Mouse (Mus musculus): ENCODE data around the gene Il2rb. TPM values are rescaled to one million over a fixed set of nuclear protein-coding genes. Genes with fewer than 3 reads are reported as not detected.

The Il2rb gene
- polyA plus RNA-seq, 1 experiment from 2014 or later, result not detected

DNA sequence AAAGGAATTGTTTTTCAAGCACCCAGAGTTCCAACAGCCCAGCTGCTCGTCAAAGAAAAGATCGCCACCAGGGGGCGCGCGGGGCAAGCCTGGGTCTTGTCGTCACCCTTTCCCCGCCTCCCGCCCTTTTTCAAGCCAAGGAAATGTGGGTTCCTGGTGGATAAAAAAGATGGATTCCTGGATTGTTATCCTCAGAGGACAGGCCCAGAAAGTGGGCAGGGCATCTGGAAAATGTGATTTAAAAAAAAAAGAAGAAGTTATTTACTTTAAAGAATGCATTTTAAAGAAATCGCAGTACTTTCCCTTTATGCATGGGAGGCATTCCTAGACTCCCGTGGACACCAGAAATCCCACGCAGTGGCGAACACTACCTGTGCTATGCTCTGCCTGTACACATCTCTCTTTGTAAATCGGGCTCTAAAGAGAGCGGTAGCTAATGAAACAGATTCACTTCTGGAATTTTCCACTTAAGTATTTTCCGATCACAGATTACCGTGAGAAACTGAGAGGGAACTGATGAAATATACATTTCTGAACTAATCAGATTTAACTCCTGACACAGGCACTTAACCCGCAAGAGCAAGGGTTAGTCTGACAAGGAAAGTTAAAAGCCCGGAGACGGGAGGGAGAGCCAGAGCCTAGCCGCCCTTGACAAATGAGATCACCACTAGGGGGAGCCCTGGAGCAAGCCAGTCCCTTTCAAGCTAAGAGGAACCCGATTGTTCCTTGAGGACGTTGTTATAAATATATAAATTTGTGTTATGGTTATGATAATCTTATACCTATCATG, 47.1 kb downstream of the Il2rb start:
- peak overlapping the region; percentile 64 for H3K4me2 ChIP-seq (ENCODE audit: low read depth, severe bottlenecking)
- DNase-seq (ENCODE audit: low spot score), result peak; percentile 99
- H3K27me3 ChIP-seq (ENCODE audit: control insufficient read depth, insufficient read depth, low read length), result no peaks in the 10 kb centered on the region
- peak overlapping the region; percentile 9; the same call in 1 of the 2 replicates for H3K4me3 ChIP-seq (ENCODE audit: low read depth, low read length)
- no peaks in the 10 kb centered on the region for H3K4me1 ChIP-seq (ENCODE audit: control insufficient read depth, insufficient read depth, low read length)
- H3K27ac ChIP-seq (replicated peaks; ENCODE audit: low read depth, low read length), result peak overlapping the region; percentile 38; the same call in 1 of the 2 replicates
- H3K36me3 ChIP-seq (ENCODE audit: control insufficient read depth, insufficient read depth, low read length), result no peaks in the 10 kb centered on the region
- H3K9me3 ChIP-seq (ENCODE audit: control insufficient read depth, low read length), result no peaks in the 10 kb centered on the region
- peak overlapping the region; percentile 49 for H3K9ac ChIP-seq (ENCODE audit: low read length)
- no peak for ATAC-seq (ENCODE audit: insufficient number of reproducible peaks, low FRiP score, low TSS enrichment, low read depth)
- WGBS, result 2% methylated on average over 22 of the region's 22 CpGs

DNA sequence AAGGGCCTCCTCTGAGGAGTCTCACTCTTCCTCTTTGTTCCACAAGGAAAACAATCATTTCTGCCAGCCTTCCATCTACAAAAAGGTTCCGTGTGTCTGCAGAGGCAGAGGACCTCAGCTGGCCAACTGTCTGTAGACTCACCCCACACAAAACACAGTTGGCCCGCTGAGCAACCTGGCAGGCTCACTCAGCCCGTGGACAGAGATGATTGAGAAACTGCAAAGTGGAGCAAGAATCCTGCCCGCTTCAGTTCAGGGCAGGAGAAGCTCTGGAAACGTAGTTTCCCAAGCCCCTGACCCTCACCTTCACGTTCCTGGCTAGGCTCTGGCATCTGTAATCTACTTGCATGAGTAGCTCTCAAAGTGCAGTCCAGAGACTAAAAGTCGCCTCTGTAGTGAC, 48.0 kb downstream of the Il2rb start:
- DNase-seq (ENCODE audit: low spot score) (no peak), ATAC-seq (ENCODE audit: insufficient number of reproducible peaks, low FRiP score, low TSS enrichment, low read depth) (no peak)
- no peaks in the 10 kb centered on the region for H3K36me3 ChIP-seq (ENCODE audit: control insufficient read depth, insufficient read depth, low read length)
- no peaks in the 10 kb centered on the region for H3K9me3 ChIP-seq (ENCODE audit: control insufficient read depth, low read length)
- H3K27ac ChIP-seq (replicated peaks; ENCODE audit: low read depth, low read length), result no peak overlapping the region
- H3K4me1 ChIP-seq (ENCODE audit: control insufficient read depth, insufficient read depth, low read length), result no peaks in the 10 kb centered on the region
- no peak overlapping the region for H3K4me3 ChIP-seq (ENCODE audit: low read depth, low read length)
- H3K27me3 ChIP-seq (ENCODE audit: control insufficient read depth, insufficient read depth, low read length), result no peaks in the 10 kb centered on the region
- no peak overlapping the region for H3K4me2 ChIP-seq (ENCODE audit: low read depth, severe bottlenecking)
- peak overlapping the region; percentile 27; the same call in 1 of the 2 replicates for H3K9ac ChIP-seq (ENCODE audit: low read length)
- 49% methylated on average over 7 of the region's 7 CpGs for WGBS

DNA sequence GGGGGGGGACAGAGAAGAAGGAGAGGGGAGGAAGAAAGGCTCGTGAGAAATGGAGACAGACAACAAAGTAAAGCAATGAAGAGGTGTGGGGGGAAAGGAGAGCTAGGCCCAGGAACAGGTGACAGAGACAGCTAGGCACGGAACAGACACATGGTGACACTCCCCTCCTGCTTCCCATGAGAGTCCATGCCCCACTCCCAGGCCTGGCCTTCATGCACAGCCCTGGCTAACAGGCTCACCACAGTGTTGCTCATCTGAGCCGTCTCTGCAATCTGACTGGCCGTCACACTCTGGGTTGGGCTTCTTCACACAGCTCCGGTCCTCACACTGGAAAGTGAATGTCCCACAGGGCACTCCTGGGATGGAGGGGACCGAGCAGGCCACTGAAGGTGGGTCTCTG, 51.2 kb downstream of the Il2rb start:
- H3K9ac ChIP-seq (ENCODE audit: low read length), result no peak overlapping the region
- no peak overlapping the region for H3K4me2 ChIP-seq (ENCODE audit: low read depth, severe bottlenecking)
- 46% methylated on average over 6 of the region's 6 CpGs for WGBS

DNA sequence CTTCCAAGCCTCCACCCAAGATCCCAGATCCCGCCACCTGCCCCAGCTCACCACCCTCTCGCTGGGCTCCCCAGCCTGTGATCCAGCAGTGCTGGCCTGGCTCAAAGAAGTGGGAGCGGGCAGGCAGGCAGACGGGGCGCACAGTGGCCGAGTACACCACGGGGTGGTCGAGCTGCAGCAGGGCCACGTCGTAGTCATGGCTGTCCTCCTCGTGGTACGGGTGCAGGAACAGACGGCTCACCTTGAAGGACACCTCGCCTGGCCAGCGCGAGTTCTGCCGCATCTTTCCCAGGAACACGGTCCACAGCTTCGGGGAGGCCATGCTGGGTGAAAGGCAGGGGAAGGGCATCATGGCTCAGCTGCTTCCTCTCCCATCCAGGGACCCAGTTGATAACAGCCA, 52.8 kb downstream of the Il2rb start:
- no peak overlapping the region for H3K27ac ChIP-seq (replicated peaks; ENCODE audit: low read depth, low read length)
- H3K4me1 ChIP-seq (ENCODE audit: control insufficient read depth, insufficient read depth, low read length), result peaks cover 7% of the 10 kb centered on the region
- no peak overlapping the region for H3K4me3 ChIP-seq (ENCODE audit: low read depth, low read length)
- no peak overlapping the region for H3K9ac ChIP-seq (ENCODE audit: low read length)
- no peaks in the 10 kb centered on the region for H3K9me3 ChIP-seq (ENCODE audit: control insufficient read depth, low read length)
- DNase-seq (ENCODE audit: low spot score) (no peak), ATAC-seq (ENCODE audit: insufficient number of reproducible peaks, low FRiP score, low TSS enrichment, low read depth) (no peak)
- no peaks in the 10 kb centered on the region for H3K27me3 ChIP-seq (ENCODE audit: control insufficient read depth, insufficient read depth, low read length)
- 84% methylated on average over 19 of the region's 19 CpGs for WGBS
- H3K36me3 ChIP-seq (ENCODE audit: control insufficient read depth, insufficient read depth, low read length), result no peaks in the 10 kb centered on the region
- H3K4me2 ChIP-seq (ENCODE audit: low read depth, severe bottlenecking), result no peak overlapping the region

More for the DNA sequence above, 51.2 kb downstream of the Il2rb start:
- Histone ChIP-seq H3K4me3 (ENCODE audit: low read depth, low read length) (no peak overlapping the region), H3K4me1 (ENCODE audit: control insufficient read depth, insufficient read depth, low read length) (no peaks in the 10 kb centered on the region), H3K27ac (replicated peaks; ENCODE audit: low read depth, low read length) (no peak overlapping the region), H3K27me3 (ENCODE audit: control insufficient read depth, insufficient read depth, low read length) (no peaks in the 10 kb centered on the region), H3K9me3 (ENCODE audit: control insufficient read depth, low read length) (no peaks in the 10 kb centered on the region), H3K36me3 (ENCODE audit: control insufficient read depth, insufficient read depth, low read length) (no peaks in the 10 kb centered on the region)
- DNase-seq (ENCODE audit: low spot score), result no peak
- ATAC-seq (ENCODE audit: insufficient number of reproducible peaks, low FRiP score, low TSS enrichment, low read depth), result no peak

DNA sequence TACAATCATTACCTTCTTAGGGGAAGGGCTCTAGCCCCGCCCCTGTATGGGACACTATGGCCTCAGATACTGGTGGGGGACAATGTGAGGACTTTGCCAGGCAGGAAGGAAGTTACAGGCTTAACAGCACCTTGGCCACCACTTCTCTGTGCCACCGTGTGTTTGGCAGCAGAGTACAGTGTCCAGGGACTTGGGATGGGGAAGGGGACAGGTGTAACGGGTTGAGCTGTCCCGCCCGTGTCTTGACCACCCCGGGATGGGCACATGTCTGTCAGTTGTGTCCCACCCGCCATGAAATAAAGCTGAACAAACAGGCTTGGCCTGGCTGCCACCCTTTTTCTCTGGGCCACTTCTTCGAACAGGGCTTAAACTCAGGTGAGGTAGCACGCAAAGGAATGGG, 56.1 kb downstream of the Il2rb start:
- Histone ChIP-seq H3K36me3 (ENCODE audit: control insufficient read depth, insufficient read depth, low read length) (no peaks in the 10 kb centered on the region), H3K9me3 (ENCODE audit: control insufficient read depth, low read length) (no peaks in the 10 kb centered on the region), H3K4me3 (ENCODE audit: low read depth, low read length) (no peak overlapping the region), H3K9ac (ENCODE audit: low read length) (no peak overlapping the region), H3K27ac (replicated peaks; ENCODE audit: low read depth, low read length) (no peak overlapping the region), H3K4me2 (ENCODE audit: low read depth, severe bottlenecking) (no peak overlapping the region), H3K27me3 (ENCODE audit: control insufficient read depth, insufficient read depth, low read length) (no peaks in the 10 kb centered on the region), H3K4me1 (ENCODE audit: control insufficient read depth, insufficient read depth, low read length) (peaks cover 19% of the 10 kb centered on the region)
- no peak for DNase-seq (ENCODE audit: low spot score)
- no peak for ATAC-seq (ENCODE audit: insufficient number of reproducible peaks, low FRiP score, low TSS enrichment, low read depth)
- WGBS, result 66% methylated on average over 9 of the region's 9 CpGs

DNA sequence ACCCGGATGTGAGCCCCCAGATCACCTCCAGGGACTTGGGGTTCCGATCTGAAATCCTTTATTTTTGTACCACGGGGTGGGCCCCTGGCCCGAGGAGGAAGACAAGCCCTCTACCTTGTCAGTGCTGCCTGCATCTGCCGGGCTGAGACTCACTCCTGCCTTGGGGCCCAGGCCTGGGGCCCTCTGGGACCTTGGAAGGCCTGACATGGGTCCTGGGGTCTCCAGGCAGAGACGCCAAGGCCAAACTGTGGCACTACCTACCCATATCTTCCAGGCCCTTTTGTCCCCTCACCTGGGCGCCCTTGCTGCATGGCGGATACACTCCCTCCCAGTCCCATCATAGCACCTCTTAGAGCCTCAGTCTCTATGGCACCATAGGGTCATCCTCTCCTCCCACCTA, 56.6 kb downstream of the Il2rb start:
- H3K27ac ChIP-seq (replicated peaks; ENCODE audit: low read depth, low read length), result no peak overlapping the region
- H3K4me1 ChIP-seq (ENCODE audit: control insufficient read depth, insufficient read depth, low read length), result peaks cover 19% of the 10 kb centered on the region
- no peak overlapping the region for H3K4me3 ChIP-seq (ENCODE audit: low read depth, low read length)
- 49% methylated on average over 8 of the region's 8 CpGs for WGBS
- H3K27me3 ChIP-seq (ENCODE audit: control insufficient read depth, insufficient read depth, low read length), result no peaks in the 10 kb centered on the region
- DNase-seq (ENCODE audit: low spot score), result no peak
- H3K9ac ChIP-seq (ENCODE audit: low read length), result no peak overlapping the region
- no peak for ATAC-seq (ENCODE audit: insufficient number of reproducible peaks, low FRiP score, low TSS enrichment, low read depth)
- H3K4me2 ChIP-seq (ENCODE audit: low read depth, severe bottlenecking), result no peak overlapping the region
- H3K9me3 ChIP-seq (ENCODE audit: control insufficient read depth, low read length), result no peaks in the 10 kb centered on the region
- H3K36me3 ChIP-seq (ENCODE audit: control insufficient read depth, insufficient read depth, low read length), result no peaks in the 10 kb centered on the region

DNA sequence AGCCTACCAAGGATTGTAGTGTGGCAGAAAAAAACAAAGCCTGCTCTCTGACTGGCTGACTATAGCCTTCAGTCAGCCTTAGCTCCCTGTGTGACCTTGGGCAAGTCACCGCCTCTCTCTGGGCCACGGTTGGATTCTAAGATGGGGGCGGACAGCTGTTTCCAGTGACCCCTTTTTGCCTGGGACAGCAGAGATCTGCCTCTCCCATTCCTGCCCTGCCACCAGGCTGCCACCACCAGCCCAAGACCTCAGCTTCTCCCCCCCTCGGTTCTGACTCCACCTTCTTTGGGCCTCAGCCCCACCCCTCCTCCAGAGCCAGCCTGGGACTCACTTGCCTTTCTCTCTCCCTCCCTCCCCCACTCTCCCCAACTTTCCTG, 57.1 kb downstream of the Il2rb start:
- Histone ChIP-seq H3K4me2 (ENCODE audit: low read depth, severe bottlenecking) (no peak overlapping the region), H3K4me3 (ENCODE audit: low read depth, low read length) (no peak overlapping the region), H3K9ac (ENCODE audit: low read length) (no peak overlapping the region), H3K27me3 (ENCODE audit: control insufficient read depth, insufficient read depth, low read length) (no peaks in the 10 kb centered on the region), H3K27ac (replicated peaks; ENCODE audit: low read depth, low read length) (no peak overlapping the region), H3K4me1 (ENCODE audit: control insufficient read depth, insufficient read depth, low read length) (peaks cover 19% of the 10 kb centered on the region), H3K9me3 (ENCODE audit: control insufficient read depth, low read length) (no peaks in the 10 kb centered on the region), H3K36me3 (ENCODE audit: control insufficient read depth, insufficient read depth, low read length) (no peaks in the 10 kb centered on the region)
- ATAC-seq (ENCODE audit: insufficient number of reproducible peaks, low FRiP score, low TSS enrichment, low read depth) (no peak), DNase-seq (ENCODE audit: low spot score) (no peak)
- WGBS, result 44% methylated on average over 4 of the region's 4 CpGs

DNA sequence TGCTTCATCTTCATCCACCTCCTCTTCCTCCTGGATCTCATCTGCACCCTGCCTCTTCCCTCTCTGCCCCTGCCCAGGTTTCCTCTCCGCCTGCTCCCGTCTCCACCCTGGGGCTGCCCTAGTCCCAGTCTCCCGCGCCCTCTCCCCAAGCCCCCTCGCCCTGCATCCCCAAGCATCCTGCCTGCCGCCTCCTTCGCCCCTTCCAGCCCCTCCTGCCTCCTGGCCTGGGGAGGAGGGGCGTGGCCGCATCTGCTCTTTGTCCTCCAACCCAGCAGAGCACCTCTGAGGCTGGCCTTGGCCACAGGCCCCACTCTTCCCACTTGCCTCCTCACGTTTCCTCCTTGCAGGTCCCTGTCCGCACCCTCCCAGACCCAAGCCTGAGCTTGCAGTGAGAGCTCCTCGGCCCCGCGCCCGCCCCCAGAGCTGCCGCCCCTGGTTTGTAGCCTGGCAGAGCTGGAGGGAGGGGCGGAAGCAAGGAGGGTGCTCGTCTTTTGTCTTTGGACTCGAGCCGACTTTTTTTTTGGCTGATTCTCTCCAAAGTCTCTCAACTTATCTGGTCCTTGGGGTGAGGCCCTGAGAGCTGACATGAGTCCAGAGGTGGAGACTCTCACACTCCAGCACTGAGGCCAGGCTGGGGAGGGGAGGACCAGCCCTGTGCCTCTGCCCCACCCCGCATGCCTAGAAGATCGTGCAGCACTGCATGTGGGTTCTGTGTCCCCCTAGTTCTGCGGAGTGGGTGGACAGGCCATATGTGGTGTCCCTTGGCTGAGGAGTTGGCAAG, 57.6 kb downstream of the Il2rb start:
- peak overlapping the region; percentile 64 for H3K4me2 ChIP-seq (ENCODE audit: low read depth, severe bottlenecking)
- DNase-seq (ENCODE audit: low spot score) (peak; percentile 51), ATAC-seq (ENCODE audit: insufficient number of reproducible peaks, low FRiP score, low TSS enrichment, low read depth) (no peak)
- no peaks in the 10 kb centered on the region for H3K36me3 ChIP-seq (ENCODE audit: control insufficient read depth, insufficient read depth, low read length)
- no peak overlapping the region; the same call in 1 of the 2 replicates for H3K27ac ChIP-seq (replicated peaks; ENCODE audit: low read depth, low read length)
- no peaks in the 10 kb centered on the region for H3K27me3 ChIP-seq (ENCODE audit: control insufficient read depth, insufficient read depth, low read length)
- no peaks in the 10 kb centered on the region for H3K9me3 ChIP-seq (ENCODE audit: control insufficient read depth, low read length)
- H3K4me1 ChIP-seq (ENCODE audit: control insufficient read depth, insufficient read depth, low read length), result peaks cover 19% of the 10 kb centered on the region
- 21% methylated on average over 23 of the region's 23 CpGs for WGBS
- H3K9ac ChIP-seq (ENCODE audit: low read length), result peak overlapping the region; percentile 43
- H3K4me3 ChIP-seq (ENCODE audit: low read depth, low read length), result peak overlapping the region; percentile 15; the same call in 1 of the 2 replicates

Measured in limb, embryonic 11.5 days (tissue).